Mouse (Mus musculus) ES-E14 (cell line): ENCODE data around the gene Slc35e3. TPM values are rescaled to one million over a fixed set of nuclear protein-coding genes. Genes with fewer than 3 reads are reported as not detected.

Experiments used
- DNase-seq: peaks from one replicate; pipeline ENCODE4 v3.0.0-alpha.2; 2013; ENCODE audit warnings: low read depth, low spot score
- H3K27ac ChIP-seq: 2 replicates; pipeline ENCODE4 v1.5.1; 2012; ENCODE audit warnings: low read depth, mild to moderate bottlenecking, low read length, moderate library complexity, mixed read lengths; ENCODE audit not compliant: poor library complexity, insufficient read depth, severe bottlenecking
- H3K36me3 ChIP-seq: 2 replicates; pipeline ENCODE4 v1.6.1; 2012; ENCODE audit warnings: mild to moderate bottlenecking, low read length, moderate library complexity, mixed read lengths; ENCODE audit not compliant: control insufficient read depth, poor library complexity, insufficient read depth, severe bottlenecking
- H3K4me1 ChIP-seq, 2 experiments: fragments of 150-350 bp in 1 of 2; sonication (generic) in 1 of 2; 2 replicates each; pipeline ENCODE4 v1.6.1; 2012; ENCODE audit warnings: low read length in 2 of 2, mild to moderate bottlenecking in 1 of 2, mixed read lengths in 1 of 2; ENCODE audit not compliant: control insufficient read depth in 2 of 2, insufficient read depth in 2 of 2, poor library complexity in 1 of 2
- H3K4me3 ChIP-seq, 2 experiments: fragments of 150-350 bp in 1 of 2; sonication (generic) in 1 of 2; 2 replicates each; pipeline ENCODE4 v1.5.1; 2012; ENCODE audit warnings: low read length in 2 of 2, low read depth in 1 of 2, mild to moderate bottlenecking in 1 of 2, mixed read lengths in 1 of 2; ENCODE audit not compliant: insufficient read depth in 1 of 2, poor library complexity in 1 of 2, severe bottlenecking in 1 of 2
- H3K9ac ChIP-seq: 2 replicates; pipeline ENCODE4 v1.6.1; 2012; ENCODE audit warnings: low read depth, mild to moderate bottlenecking, low read length, mixed read lengths; ENCODE audit not compliant: poor library complexity, insufficient read depth, severe bottlenecking
- H3K9me3 ChIP-seq: fragments of 150-350 bp; sonication (generic); 2 replicates; pipeline ENCODE4 v1.6.1; 2012; ENCODE audit warnings: low read depth, mild to moderate bottlenecking, low read length; ENCODE audit not compliant: control insufficient read depth, insufficient read depth
- CHD2 ChIP-seq: IDR thresholded peaks from 2 replicates; pipeline ENCODE4 v1.6.1; 2014; ENCODE audit warnings: mild to moderate bottlenecking, low read depth, low read length, inconsistent platforms
- HCFC1 ChIP-seq: IDR thresholded peaks from 2 replicates; pipeline ENCODE4 v1.6.1; 2012; ENCODE audit warnings: low read length, inconsistent platforms, borderline replicate concordance; ENCODE audit not compliant: insufficient read depth
- MAFK ChIP-seq: IDR thresholded peaks from 2 replicates; pipeline ENCODE4 v1.6.1; 2014; ENCODE audit warnings: mild to moderate bottlenecking, low read depth, low read length, inconsistent platforms; ENCODE audit not compliant: insufficient read depth
- ZC3H11A ChIP-seq: IDR thresholded peaks from 2 replicates; pipeline ENCODE4 v1.6.1; 2012; ENCODE audit warnings: low read depth, mild to moderate bottlenecking, inconsistent platforms, low read length, borderline replicate concordance
- ZNF384 ChIP-seq: IDR thresholded peaks from 2 replicates; pipeline ENCODE4 v1.6.1; 2012; ENCODE audit warnings: low read depth, low read length, inconsistent platforms
- in situ Hi-C, 2 experiments: fragments of 600-800 bp; cut with MboI; formaldehyde crosslinking; loops; one replicate each; pipeline ENCODE4 v1.15.1; 2025; ENCODE audit warnings: low sequenced_read_pairs in 2 of 2, inconsistent platforms in 1 of 2; ENCODE audit not compliant: unreplicated experiment in 2 of 2
- total RNA-seq: library from RNA; depleted of rRNA; stranded (reverse); fragments of 300-350 nt; gene quantifications from 2 replicates; pipeline ENCODE4 v1.2.3, GENCODE M21; 2012

Slc35e3 gene
- total RNA-seq, 1 experiment: 16.3 TPM

DNA sequence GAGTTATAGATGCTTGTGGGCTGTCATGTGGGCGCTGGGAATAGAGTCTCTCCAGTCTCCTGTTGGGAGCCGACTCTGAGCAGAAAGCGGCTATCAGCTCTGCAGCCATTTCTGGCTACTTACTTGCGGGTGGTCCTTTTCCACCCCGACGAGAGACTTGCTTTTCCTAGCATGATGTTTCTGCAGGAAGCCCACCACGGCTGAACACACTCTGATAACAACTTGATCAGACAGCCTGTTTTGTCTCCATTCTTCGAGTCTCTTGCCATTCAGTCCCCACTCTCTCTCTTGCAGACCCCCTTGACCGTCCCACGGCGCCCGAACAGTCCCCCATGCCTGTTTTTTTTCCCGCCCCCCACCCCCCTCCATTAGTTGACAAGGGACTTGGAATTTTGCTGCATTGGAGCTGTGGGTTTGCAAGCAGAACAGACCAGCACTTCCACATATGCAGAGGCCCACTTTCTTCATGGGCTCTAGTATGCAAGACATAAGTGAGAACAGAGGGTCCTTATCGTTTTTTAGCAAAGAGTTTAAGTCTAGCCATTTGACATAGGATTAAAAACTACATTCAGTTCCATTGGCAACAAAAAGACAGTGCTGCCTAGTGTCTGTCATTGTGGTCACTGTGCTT lies 13.1 kb downstream of the Slc35e3 start:
- no peak overlapping the region for H3K9ac ChIP-seq
- no peak for DNase-seq
- in situ Hi-C loops: no loop called here
- peaks cover 0 to 2% of the 10 kb centered on the region in 2 experiments; a peak in 1 of 4 replicates for H3K4me1 ChIP-seq
- H3K36me3 ChIP-seq: peaks cover 11% of the 10 kb centered on the region; the same call in 1 of the 2 replicates
- no peak overlapping the region for H3K4me3 ChIP-seq
- no peak overlapping the region for H3K27ac ChIP-seq
- TF ChIP-seq MAFK (no peak), CHD2 (no peak), HCFC1 (no peak), ZNF384 (no peak), ZC3H11A (no peak)
- no peaks in the 10 kb centered on the region for H3K9me3 ChIP-seq

GRCm38 (mm10) chr10:117732184-117732583 lies 14.0 kb downstream of the Slc35e3 start:
- no peak for TF ChIP-seq CHD2
- no peak for TF ChIP-seq MAFK
- no peak for TF ChIP-seq ZNF384
- no peak for TF ChIP-seq HCFC1
- no peak for TF ChIP-seq ZC3H11A
- in situ Hi-C loops: no loop called here

GRCm38 (mm10) chr10:117731244-117732101 lies 14.7 kb downstream of the Slc35e3 start:
- Histone ChIP-seq H3K9me3 (no peaks in the 10 kb centered on the region), H3K27ac (no peak overlapping the region), H3K9ac (no peak overlapping the region), H3K36me3 (peaks cover 4% of the 10 kb centered on the region; the same call in 1 of the 2 replicates), H3K4me1 (peaks cover 0 to 2% of the 10 kb centered on the region in 2 experiments; a peak in 1 of 4 replicates), H3K4me3 (no peak overlapping the region)
- DNase-seq: no peak
- in situ Hi-C loops: no loop called here
- TF ChIP-seq ZNF384 (no peak), CHD2 (no peak), ZC3H11A (peak; percentile 66), HCFC1 (no peak), MAFK (no peak)

More at GRCm38 (mm10) chr10:117732184-117732583, 14.0 kb downstream of the Slc35e3 start:
- no peak for DNase-seq
- no peaks in the 10 kb centered on the region for H3K9me3 ChIP-seq
- H3K36me3 ChIP-seq: peaks cover 10% of the 10 kb centered on the region; the same call in 1 of the 2 replicates
- no peak overlapping the region for H3K27ac ChIP-seq
- H3K9ac ChIP-seq: no peak overlapping the region
- peaks cover 0 to 2% of the 10 kb centered on the region in 2 experiments; a peak in 1 of 4 replicates for H3K4me1 ChIP-seq
- H3K4me3 ChIP-seq: no peak overlapping the region

GRCm38 (mm10) chr10:117730637-117731203 lies 15.4 kb downstream of the Slc35e3 start:
- no peaks in the 10 kb centered on the region for H3K9me3 ChIP-seq
- in situ Hi-C loops: no loop called here
- H3K4me1 ChIP-seq: peaks cover 0 to 2% of the 10 kb centered on the region in 2 experiments; a peak in 1 of 4 replicates
- no peak for DNase-seq
- no peak overlapping the region for H3K4me3 ChIP-seq
- H3K36me3 ChIP-seq: no peaks in the 10 kb centered on the region
- no peak overlapping the region for H3K27ac ChIP-seq
- no peak overlapping the region for H3K9ac ChIP-seq
- TF ChIP-seq CHD2 (no peak), ZNF384 (no peak)
